Mouse (Mus musculus): ENCODE results near the gene Dnajc13. TPM values are rescaled to one million over a fixed set of nuclear protein-coding genes. Genes with fewer than 3 reads are reported as not detected.

The Dnajc13 gene
- polyA plus RNA-seq, 1 experiment from 2014 or later, result 22.8 TPM

DNA sequence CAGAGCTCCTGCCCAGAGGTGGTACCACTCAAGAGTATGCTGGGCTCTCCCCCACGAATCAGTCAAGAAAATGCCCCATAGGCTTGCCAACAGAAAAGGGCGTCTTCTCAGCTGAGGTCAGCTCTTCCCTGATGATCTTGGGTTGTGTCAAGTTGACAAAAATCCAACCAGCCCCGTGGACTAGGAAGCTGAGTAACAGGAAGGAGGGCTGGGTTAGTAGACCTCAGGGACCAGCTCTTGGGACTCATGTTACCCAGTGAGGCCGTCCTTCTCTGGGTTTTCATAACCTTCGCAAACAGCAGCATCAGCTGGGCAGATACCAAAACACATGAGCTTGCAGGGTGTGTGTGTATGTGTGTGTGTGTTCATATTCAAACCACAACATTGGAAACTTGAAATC is 19.0 kb upstream of the Dnajc13 start:
- no peak overlapping the region for H3K27ac ChIP-seq (ENCODE audit: low read length)
- no peaks in the 10 kb centered on the region for H3K4me1 ChIP-seq (replicated peaks; ENCODE audit: control insufficient read depth, insufficient read depth, low read length)
- no peaks in the 10 kb centered on the region for H3K27me3 ChIP-seq (replicated peaks; ENCODE audit: control insufficient read depth, insufficient read depth, low read length)
- 89% methylated on average over 5 of the region's 5 CpGs for WGBS
- no peak overlapping the region for H3K4me3 ChIP-seq (replicated peaks; ENCODE audit: low read length)
- H3K4me2 ChIP-seq (ENCODE audit: low read length), result no peak overlapping the region
- H3K9me3 ChIP-seq (ENCODE audit: control insufficient read depth, low read length), result no peaks in the 10 kb centered on the region
- H3K9ac ChIP-seq (replicated peaks; ENCODE audit: low read depth, low read length), result no peak overlapping the region
- ATAC-seq, result no peak
- H3K36me3 ChIP-seq (ENCODE audit: control insufficient read depth, insufficient read depth), result no peaks in the 10 kb centered on the region

DNA sequence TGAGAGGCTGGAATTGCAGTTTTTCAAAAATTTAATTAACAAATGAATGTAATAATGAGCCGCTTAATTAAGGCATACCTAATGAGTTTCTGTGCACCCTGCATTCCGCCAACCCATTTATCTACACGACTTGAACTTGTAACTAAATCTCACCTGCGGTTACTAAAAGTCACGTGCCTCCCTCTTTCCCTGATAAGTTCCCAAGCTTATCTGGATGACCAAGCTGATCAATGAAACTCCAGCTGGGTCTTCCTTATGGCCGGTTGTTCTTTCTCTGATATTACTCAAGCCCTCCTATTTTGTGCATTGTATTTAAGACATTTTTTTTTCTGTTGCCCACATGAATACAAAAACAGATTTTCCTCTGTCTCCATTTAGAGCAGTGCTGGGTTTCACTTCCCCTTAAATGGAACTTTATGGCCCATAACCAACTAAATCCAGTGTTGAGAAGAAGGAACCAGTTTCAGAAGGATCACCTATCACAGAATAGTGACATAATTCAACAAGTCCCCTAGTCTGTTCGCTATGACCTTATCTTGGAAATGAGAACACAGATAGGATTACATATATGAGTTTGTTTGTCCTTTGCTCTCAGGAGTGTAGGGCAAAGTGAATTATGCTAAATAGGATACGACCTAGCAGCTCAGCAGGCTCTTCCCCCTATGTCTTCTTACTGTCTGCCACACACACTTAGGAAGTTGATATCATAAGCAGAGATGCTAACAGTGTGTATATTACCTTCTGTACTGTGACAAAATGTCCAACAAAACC is 18.2 kb upstream of the Dnajc13 start:
- no peak overlapping the region for H3K9ac ChIP-seq (replicated peaks; ENCODE audit: low read depth, low read length)
- WGBS, result 69% methylated on average over 8 of the region's 8 CpGs
- H3K4me2 ChIP-seq (ENCODE audit: low read length), result no peak overlapping the region
- H3K27ac ChIP-seq (ENCODE audit: low read length), result no peak overlapping the region
- H3K4me1 ChIP-seq (replicated peaks; ENCODE audit: control insufficient read depth, insufficient read depth, low read length), result no peaks in the 10 kb centered on the region
- H3K9me3 ChIP-seq (ENCODE audit: control insufficient read depth, low read length), result no peaks in the 10 kb centered on the region
- H3K36me3 ChIP-seq (ENCODE audit: control insufficient read depth, insufficient read depth), result no peaks in the 10 kb centered on the region
- H3K27me3 ChIP-seq (replicated peaks; ENCODE audit: control insufficient read depth, insufficient read depth, low read length), result no peaks in the 10 kb centered on the region
- no peak for ATAC-seq
- H3K4me3 ChIP-seq (replicated peaks; ENCODE audit: low read length), result no peak overlapping the region

GRCm38 (mm10) chr9:104277528-104278162 is 14.9 kb upstream of the Dnajc13 start:
- Histone ChIP-seq H3K4me2 (ENCODE audit: low read length) (no peak overlapping the region), H3K4me3 (replicated peaks; ENCODE audit: low read length) (0 out of 2 replicates have a peak overlapping the region, but pooled peaks have one; percentile 3), H3K9me3 (ENCODE audit: control insufficient read depth, low read length) (no peaks in the 10 kb centered on the region), H3K4me1 (replicated peaks; ENCODE audit: control insufficient read depth, insufficient read depth, low read length) (no peaks in the 10 kb centered on the region), H3K36me3 (ENCODE audit: control insufficient read depth, insufficient read depth) (no peaks in the 10 kb centered on the region), H3K27me3 (replicated peaks; ENCODE audit: control insufficient read depth, insufficient read depth, low read length) (no peaks in the 10 kb centered on the region), H3K9ac (replicated peaks; ENCODE audit: low read depth, low read length) (no peak overlapping the region), H3K27ac (ENCODE audit: low read length) (no peak overlapping the region)
- ATAC-seq, result peak; percentile 66
- 21% methylated on average over 18 of the region's 18 CpGs for whole genome bisulfite sequencing

GRCm38 (mm10) chr9:104275084-104275785 is 12.5 kb upstream of the Dnajc13 start:
- Histone ChIP-seq H3K9me3 (ENCODE audit: control insufficient read depth, low read length) (no peaks in the 10 kb centered on the region), H3K9ac (replicated peaks; ENCODE audit: low read depth, low read length) (no peak overlapping the region), H3K36me3 (ENCODE audit: control insufficient read depth, insufficient read depth) (no peaks in the 10 kb centered on the region), H3K4me1 (replicated peaks; ENCODE audit: control insufficient read depth, insufficient read depth, low read length) (no peaks in the 10 kb centered on the region), H3K4me2 (ENCODE audit: low read length) (no peak overlapping the region), H3K4me3 (replicated peaks; ENCODE audit: low read length) (no peak overlapping the region), H3K27me3 (replicated peaks; ENCODE audit: control insufficient read depth, insufficient read depth, low read length) (no peaks in the 10 kb centered on the region), H3K27ac (ENCODE audit: low read length) (no peak overlapping the region)
- WGBS, result 90% methylated on average over 17 of the region's 17 CpGs
- no peak for ATAC-seq

DNA sequence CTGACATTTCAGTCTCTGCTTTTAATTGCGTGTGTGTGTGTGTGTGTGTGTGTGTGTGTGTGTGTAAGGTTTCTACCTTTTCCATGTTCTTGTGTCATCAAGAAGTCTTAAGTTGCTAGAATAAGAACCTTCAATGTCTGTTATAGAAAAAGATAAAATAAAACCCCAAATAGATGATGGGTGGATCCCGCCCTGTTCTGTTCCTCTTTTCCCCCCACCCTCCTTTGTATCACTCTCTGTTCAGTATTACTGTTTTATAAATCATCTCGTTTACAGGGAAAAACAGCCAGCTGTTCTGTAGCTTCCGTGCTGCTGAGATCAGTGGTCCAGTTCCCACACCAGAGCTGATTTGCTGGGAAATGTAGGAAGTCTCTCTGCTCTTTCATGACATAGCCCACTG is 9.3 kb upstream of the Dnajc13 start:
- WGBS, result 57% methylated on average over 4 of the region's 4 CpGs
- no peaks in the 10 kb centered on the region for H3K27me3 ChIP-seq (replicated peaks; ENCODE audit: control insufficient read depth, insufficient read depth, low read length)
- H3K4me3 ChIP-seq (replicated peaks; ENCODE audit: low read length), result no peak overlapping the region
- no peak overlapping the region for H3K27ac ChIP-seq (ENCODE audit: low read length)
- no peak for ATAC-seq
- no peak overlapping the region for H3K4me2 ChIP-seq (ENCODE audit: low read length)
- H3K9ac ChIP-seq (replicated peaks; ENCODE audit: low read depth, low read length), result no peak overlapping the region
- no peaks in the 10 kb centered on the region for H3K9me3 ChIP-seq (ENCODE audit: control insufficient read depth, low read length)
- H3K4me1 ChIP-seq (replicated peaks; ENCODE audit: control insufficient read depth, insufficient read depth, low read length), result no peaks in the 10 kb centered on the region
- H3K36me3 ChIP-seq (ENCODE audit: control insufficient read depth, insufficient read depth), result no peaks in the 10 kb centered on the region

- H3K9ac ChIP-seq (replicated peaks; ENCODE audit: low read depth, low read length), result no peak overlapping the region
- no peaks in the 10 kb centered on the region for H3K4me1 ChIP-seq (replicated peaks; ENCODE audit: control insufficient read depth, insufficient read depth, low read length)
- no peak overlapping the region for H3K27ac ChIP-seq (ENCODE audit: low read length)
- H3K4me2 ChIP-seq (ENCODE audit: low read length), result no peak overlapping the region
- ATAC-seq, result no peak
- H3K27me3 ChIP-seq (replicated peaks; ENCODE audit: control insufficient read depth, insufficient read depth, low read length), result no peaks in the 10 kb centered on the region
- H3K4me3 ChIP-seq (replicated peaks; ENCODE audit: low read length), result no peak overlapping the region
- H3K36me3 ChIP-seq (ENCODE audit: control insufficient read depth, insufficient read depth), result no peaks in the 10 kb centered on the region
- H3K9me3 ChIP-seq (ENCODE audit: control insufficient read depth, low read length), result no peaks in the 10 kb centered on the region
- WGBS, result 50% methylated on average over 4 of the region's 4 CpGs
Observed at GRCm38 (mm10) chr9:104271642-104272041, 8.9 kb upstream of the Dnajc13 start.

DNA sequence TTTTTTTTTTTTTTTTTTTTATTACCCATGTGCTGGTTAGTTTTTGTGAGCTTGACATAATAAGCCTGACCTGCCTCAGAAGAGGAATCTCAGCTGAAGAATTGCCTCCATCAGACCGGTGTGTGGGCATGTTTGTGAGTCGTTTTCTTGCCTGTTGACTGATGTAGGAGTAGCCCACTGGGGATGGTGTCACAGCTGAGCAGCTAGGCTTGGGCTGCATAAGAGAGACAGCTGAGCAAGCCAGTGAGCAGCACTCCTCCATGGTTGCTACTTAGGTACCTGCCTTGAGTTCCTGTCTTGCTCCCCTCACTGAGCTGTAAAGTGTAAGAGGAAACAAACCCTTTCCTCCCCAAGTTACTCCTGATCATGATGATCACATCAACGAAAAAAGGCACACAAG is 7.2 kb upstream of the Dnajc13 start:
- WGBS, result 70% methylated on average over 3 of the region's 3 CpGs
- Histone ChIP-seq H3K4me3 (replicated peaks; ENCODE audit: low read length) (no peak overlapping the region), H3K36me3 (ENCODE audit: control insufficient read depth, insufficient read depth) (no peaks in the 10 kb centered on the region), H3K27me3 (replicated peaks; ENCODE audit: control insufficient read depth, insufficient read depth, low read length) (no peaks in the 10 kb centered on the region), H3K9ac (replicated peaks; ENCODE audit: low read depth, low read length) (no peak overlapping the region), H3K4me2 (ENCODE audit: low read length) (no peak overlapping the region), H3K9me3 (ENCODE audit: control insufficient read depth, low read length) (no peaks in the 10 kb centered on the region), H3K4me1 (replicated peaks; ENCODE audit: control insufficient read depth, insufficient read depth, low read length) (no peaks in the 10 kb centered on the region), H3K27ac (ENCODE audit: low read length) (no peak overlapping the region)
- ATAC-seq, result no peak

DNA sequence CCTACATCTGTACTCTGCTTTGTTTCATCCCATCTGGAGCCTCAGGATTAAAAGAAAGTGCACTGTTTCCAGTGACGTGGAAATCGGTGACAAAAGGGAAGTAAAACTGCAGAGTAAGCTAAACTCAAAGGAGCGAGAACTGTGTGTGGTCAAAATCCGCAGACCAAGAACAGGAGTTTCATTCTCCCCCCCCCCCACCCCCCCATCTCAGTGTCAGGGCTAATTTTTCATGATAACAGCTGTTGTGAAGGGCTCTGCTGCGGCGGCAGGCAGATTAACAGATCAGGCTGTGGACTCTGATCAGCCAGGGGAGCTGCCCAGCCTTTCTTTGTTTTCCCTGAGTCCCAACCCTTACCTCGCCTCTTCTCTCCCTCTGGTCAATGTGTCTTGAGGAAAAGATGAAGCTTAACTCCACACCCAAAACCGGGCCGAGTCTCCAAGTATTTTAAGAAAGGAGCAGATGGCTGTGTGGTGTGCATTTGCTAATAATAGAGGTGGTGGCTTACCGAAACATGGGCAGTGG is 6.7 kb upstream of the Dnajc13 start:
- no peaks in the 10 kb centered on the region for H3K36me3 ChIP-seq (ENCODE audit: control insufficient read depth, insufficient read depth)
- no peak overlapping the region for H3K4me3 ChIP-seq (replicated peaks; ENCODE audit: low read length)
- H3K27ac ChIP-seq (ENCODE audit: low read length), result no peak overlapping the region
- H3K4me1 ChIP-seq (replicated peaks; ENCODE audit: control insufficient read depth, insufficient read depth, low read length), result no peaks in the 10 kb centered on the region
- no peaks in the 10 kb centered on the region for H3K27me3 ChIP-seq (replicated peaks; ENCODE audit: control insufficient read depth, insufficient read depth, low read length)
- no peak overlapping the region for H3K4me2 ChIP-seq (ENCODE audit: low read length)
- H3K9ac ChIP-seq (replicated peaks; ENCODE audit: low read depth, low read length), result no peak overlapping the region
- no peak for ATAC-seq
- WGBS, result 37% methylated on average over 10 of the region's 10 CpGs
- no peaks in the 10 kb centered on the region for H3K9me3 ChIP-seq (ENCODE audit: control insufficient read depth, low read length)

DNA sequence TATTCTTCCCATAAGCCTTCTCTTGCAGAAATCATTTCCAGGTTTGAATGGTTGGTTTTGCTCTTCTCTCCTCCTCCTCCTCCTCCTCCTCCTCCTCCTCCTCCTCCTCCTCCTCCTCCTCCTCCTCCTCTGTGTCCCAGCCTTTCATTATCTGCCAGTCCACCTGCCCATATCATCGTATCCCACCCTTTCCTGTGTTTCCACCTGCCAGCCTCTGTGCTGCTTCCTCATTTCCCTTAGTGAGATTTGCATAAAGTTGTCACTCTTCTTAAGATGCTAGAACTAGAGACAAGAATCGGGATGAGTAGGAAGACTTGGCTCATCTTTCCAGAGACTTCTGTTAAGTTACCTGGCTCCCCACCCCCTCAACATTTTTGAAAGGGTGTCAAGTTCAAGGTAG is 1.8 kb upstream of the Dnajc13 start:
- no peaks in the 10 kb centered on the region for H3K36me3 ChIP-seq (ENCODE audit: control insufficient read depth, insufficient read depth)
- WGBS, result 83% methylated on average over 1 of the region's 2 CpGs
- no peak overlapping the region for H3K9ac ChIP-seq (replicated peaks; ENCODE audit: low read depth, low read length)
- no peaks in the 10 kb centered on the region for H3K9me3 ChIP-seq (ENCODE audit: control insufficient read depth, low read length)
- H3K4me2 ChIP-seq (ENCODE audit: low read length), result no peak overlapping the region
- no peak overlapping the region for H3K4me3 ChIP-seq (replicated peaks; ENCODE audit: low read length)
- no peak overlapping the region for H3K27ac ChIP-seq (ENCODE audit: low read length)
- H3K4me1 ChIP-seq (replicated peaks; ENCODE audit: control insufficient read depth, insufficient read depth, low read length), result peaks cover 16% of the 10 kb centered on the region
- H3K27me3 ChIP-seq (replicated peaks; ENCODE audit: control insufficient read depth, insufficient read depth, low read length), result no peaks in the 10 kb centered on the region
- no peak for ATAC-seq

All from forebrain, embryonic 16.5 days (tissue).